Mouse (Mus musculus) lung, adult 2 months (tissue): ENCODE data around the gene Camp.

Experiments used
- CTCF ChIP-seq: fragments of 200-500 bp; IDR thresholded peaks from 2 replicates; pipeline ENCODE4 v1.5.1; 2011; ENCODE audit warnings: mild to moderate bottlenecking, low read length, control low read depth; ENCODE audit not compliant: insufficient read depth
- POLR2A ChIP-seq: fragments of 200-500 bp; IDR thresholded peaks from 2 replicates; pipeline ENCODE4 v1.6.1; 2011; ENCODE audit warnings: low read depth, mild to moderate bottlenecking, control low read depth, low read length, borderline replicate concordance; ENCODE audit errors: extremely low read depth

- TF ChIP-seq POLR2A, result no peak
- no peak for TF ChIP-seq CTCF
Observed at GRCm38 (mm10) chr9:109898027-109898426, 48.6 kb upstream of the Camp start.
